Mouse (Mus musculus): ENCODE results near the gene Tns1.

The Tns1 gene

DNA sequence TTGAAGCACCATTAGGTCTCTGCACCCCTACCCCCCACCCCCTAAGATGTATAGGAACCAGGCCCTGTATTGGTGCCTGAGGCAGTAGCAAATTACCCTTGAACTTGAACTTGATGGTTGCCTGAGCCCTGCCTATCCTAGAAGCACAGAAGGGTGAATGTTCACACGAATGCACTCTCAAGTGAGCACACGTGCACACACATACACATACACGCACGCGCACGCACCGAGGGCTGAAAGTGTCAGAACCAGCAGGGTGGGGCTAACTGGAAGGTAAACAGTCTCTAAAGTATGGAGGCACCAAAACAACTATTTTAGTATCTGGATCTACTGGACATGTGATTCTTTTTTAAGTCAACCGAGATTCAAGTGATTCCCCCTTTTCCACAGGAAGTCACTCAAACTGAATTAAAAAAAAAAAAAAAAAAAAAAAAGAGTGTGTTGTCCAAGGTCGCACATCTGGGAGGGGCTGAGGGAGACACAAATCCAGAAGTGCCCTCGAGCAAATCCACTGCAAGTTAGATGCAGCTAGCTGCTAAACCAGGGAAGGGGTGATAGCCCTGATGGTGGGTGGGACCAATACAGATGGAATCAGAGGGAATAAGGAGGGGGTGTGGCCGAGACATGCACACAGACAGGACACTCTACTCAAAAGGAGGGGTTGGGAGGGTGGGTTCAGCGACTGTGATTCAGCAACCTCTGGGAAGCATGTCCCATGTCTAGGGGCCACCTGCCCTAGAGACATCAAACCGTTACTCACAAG is 96.0 kb downstream of the Tns1 start:
- TF ChIP-seq CTCF (conservative IDR thresholded peaks at IDR 0.05; ENCODE audit: low read length) = no peak
- no peak for TF ChIP-seq POU5F1 (IDR thresholded peaks at IDR 0.05; ENCODE audit: borderline replicate concordance, low read length)
- Histone ChIP-seq H3K4me3 (replicated peaks; ENCODE audit: low read length) (peak overlapping the region; percentile 17; the same call in 1 of the 2 replicates), H3K4me1 (replicated peaks; ENCODE audit: low read depth, low read length) (peaks cover 60% of the 10 kb centered on the region), H3K36me3 (ENCODE audit: insufficient read depth, low read length) (no peaks in the 10 kb centered on the region), H3K27me3 (ENCODE audit: insufficient read depth, low read length) (peaks cover 41% of the 10 kb centered on the region), H3K9me3 (ENCODE audit: low read length) (no peaks in the 10 kb centered on the region)

DNA sequence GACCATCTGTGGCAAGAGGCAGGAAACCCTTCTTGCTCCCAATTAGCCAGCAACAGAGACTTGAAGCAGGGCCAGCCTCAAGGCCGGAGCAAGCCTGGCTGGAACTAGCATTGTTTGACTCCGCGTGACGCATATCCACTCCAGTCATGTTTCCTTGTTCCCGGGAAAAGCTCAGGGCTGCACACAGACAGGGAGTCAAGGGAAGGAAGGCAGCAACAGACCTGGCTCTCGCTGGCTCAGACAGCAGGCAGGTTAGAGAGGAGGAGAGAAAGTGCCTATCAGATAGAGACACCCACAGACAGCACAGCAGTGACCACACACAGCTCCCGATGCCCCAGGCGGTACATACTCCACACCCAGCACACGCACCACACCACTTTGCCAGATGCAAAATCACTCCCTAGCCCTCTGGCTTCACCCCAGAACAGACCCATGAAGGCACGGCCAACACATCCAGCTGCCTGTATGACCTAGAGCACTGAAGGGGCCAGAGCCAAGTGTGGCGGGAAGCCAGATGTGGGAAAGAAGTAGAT is 96.6 kb downstream of the Tns1 start:
- TF ChIP-seq NANOG (IDR thresholded peaks at IDR 0.05; ENCODE audit: borderline replicate concordance, low read length) = no peak
- no peak for TF ChIP-seq CTCF (conservative IDR thresholded peaks at IDR 0.05; ENCODE audit: low read length)
- TF ChIP-seq POU5F1 (IDR thresholded peaks at IDR 0.05; ENCODE audit: borderline replicate concordance, low read length) = no peak
- H3K27me3 ChIP-seq (ENCODE audit: insufficient read depth, low read length) = peaks cover 40% of the 10 kb centered on the region
- peak overlapping the region; percentile 17; the same call in 1 of the 2 replicates for H3K4me3 ChIP-seq (replicated peaks; ENCODE audit: low read length)
- H3K9me3 ChIP-seq (ENCODE audit: low read length) = no peaks in the 10 kb centered on the region
- peaks cover 60% of the 10 kb centered on the region for H3K4me1 ChIP-seq (replicated peaks; ENCODE audit: low read depth, low read length)
- H3K36me3 ChIP-seq (ENCODE audit: insufficient read depth, low read length) = no peaks in the 10 kb centered on the region

DNA sequence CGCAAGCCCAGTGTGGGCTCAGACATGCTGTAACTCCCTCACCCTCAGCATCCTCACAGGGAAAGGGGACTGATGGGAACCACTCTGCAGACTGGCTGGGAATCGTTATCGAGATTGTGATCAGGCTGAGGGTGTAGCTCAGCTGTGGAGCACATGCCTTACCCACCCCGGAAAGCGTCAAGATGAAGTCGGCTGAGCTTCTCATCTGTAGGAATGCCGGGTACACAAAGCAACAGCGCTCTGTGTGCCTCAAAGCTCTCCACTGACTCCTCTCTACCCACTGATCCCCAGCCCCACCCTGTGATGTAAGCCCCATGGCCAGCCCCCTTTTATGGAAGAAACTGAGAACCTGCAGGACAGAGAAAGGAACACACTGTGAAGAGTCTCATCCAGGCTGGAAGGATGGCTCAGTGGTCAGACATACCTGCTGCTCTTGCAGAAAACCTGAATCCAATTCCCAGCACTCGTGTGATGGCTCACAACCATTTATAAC is 97.5 kb downstream of the Tns1 start:
- Histone ChIP-seq H3K4me1 (replicated peaks; ENCODE audit: low read depth, low read length) (peaks cover 57% of the 10 kb centered on the region), H3K4me3 (replicated peaks; ENCODE audit: low read length) (no peak overlapping the region), H3K36me3 (ENCODE audit: insufficient read depth, low read length) (no peaks in the 10 kb centered on the region), H3K9me3 (ENCODE audit: low read length) (no peaks in the 10 kb centered on the region), H3K27me3 (ENCODE audit: insufficient read depth, low read length) (peaks cover 43% of the 10 kb centered on the region)
- no peak for TF ChIP-seq POU5F1 (IDR thresholded peaks at IDR 0.05; ENCODE audit: borderline replicate concordance, low read length)
- no peak for TF ChIP-seq CTCF (conservative IDR thresholded peaks at IDR 0.05; ENCODE audit: low read length)
- no peak for TF ChIP-seq NANOG (IDR thresholded peaks at IDR 0.05; ENCODE audit: borderline replicate concordance, low read length)

DNA sequence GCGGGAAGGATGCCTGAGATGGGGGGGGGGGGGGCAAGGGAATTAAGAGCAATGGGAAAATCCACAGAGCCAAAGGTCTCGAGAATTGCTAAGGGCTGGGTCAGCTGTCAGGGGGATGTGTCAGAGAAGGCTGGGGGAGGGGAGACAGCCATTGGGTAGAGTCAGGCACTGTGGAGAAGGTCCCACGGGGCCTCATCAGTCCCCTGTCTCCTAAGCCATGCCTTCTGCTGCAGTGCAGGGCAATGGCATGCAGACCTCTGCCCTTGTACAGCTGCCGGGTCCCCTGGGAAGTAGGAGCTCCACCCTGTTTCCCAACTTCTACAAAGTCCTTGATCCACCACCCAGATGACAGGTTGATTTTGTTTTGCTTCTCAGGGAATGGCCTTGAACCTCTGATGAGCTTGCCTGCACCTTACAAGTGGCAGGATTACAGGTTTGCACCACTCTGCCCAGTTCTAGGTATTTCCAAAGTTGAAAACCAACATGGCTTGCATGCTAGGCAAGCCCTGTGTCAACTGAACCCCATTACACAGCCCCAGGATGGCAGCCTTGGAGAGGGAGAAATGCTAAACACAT is 98.5 kb downstream of the Tns1 start:
- Histone ChIP-seq H3K4me3 (replicated peaks; ENCODE audit: low read length) (no peak overlapping the region), H3K9me3 (ENCODE audit: low read length) (no peaks in the 10 kb centered on the region), H3K4me1 (replicated peaks; ENCODE audit: low read depth, low read length) (peaks cover 47% of the 10 kb centered on the region), H3K36me3 (ENCODE audit: insufficient read depth, low read length) (no peaks in the 10 kb centered on the region), H3K27me3 (ENCODE audit: insufficient read depth, low read length) (peaks cover 43% of the 10 kb centered on the region)
- TF ChIP-seq CTCF (conservative IDR thresholded peaks at IDR 0.05; ENCODE audit: low read length) (no peak), POU5F1 (IDR thresholded peaks at IDR 0.05; ENCODE audit: borderline replicate concordance, low read length) (no peak), NANOG (IDR thresholded peaks at IDR 0.05; ENCODE audit: borderline replicate concordance, low read length) (no peak)

DNA sequence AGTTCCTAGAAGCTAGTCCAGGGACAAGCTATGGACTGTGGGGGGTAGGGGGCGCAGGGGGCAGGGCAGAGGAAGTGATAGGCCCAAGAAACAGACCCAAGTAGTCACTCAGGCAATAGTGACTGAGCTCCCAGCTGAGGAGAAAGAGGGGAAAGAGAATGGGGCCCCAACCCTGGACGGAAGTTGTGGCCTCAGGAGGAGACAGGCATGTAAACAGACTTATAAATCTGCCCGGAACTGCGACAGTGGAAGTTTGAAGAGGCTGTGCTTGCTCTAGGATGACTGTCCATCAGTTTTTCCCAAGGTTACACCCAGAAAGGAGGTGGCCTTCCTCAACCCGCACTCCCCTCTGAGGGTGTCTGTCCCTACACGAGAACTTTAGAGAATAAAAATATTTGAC is 99.0 kb downstream of the Tns1 start:
- Histone ChIP-seq H3K9me3 (ENCODE audit: low read length) (no peaks in the 10 kb centered on the region), H3K4me1 (replicated peaks; ENCODE audit: low read depth, low read length) (peaks cover 42% of the 10 kb centered on the region), H3K36me3 (ENCODE audit: insufficient read depth, low read length) (no peaks in the 10 kb centered on the region), H3K27me3 (ENCODE audit: insufficient read depth, low read length) (peaks cover 43% of the 10 kb centered on the region), H3K4me3 (replicated peaks; ENCODE audit: low read length) (no peak overlapping the region)
- TF ChIP-seq NANOG (IDR thresholded peaks at IDR 0.05; ENCODE audit: borderline replicate concordance, low read length) (no peak), CTCF (conservative IDR thresholded peaks at IDR 0.05; ENCODE audit: low read length) (no peak), POU5F1 (IDR thresholded peaks at IDR 0.05; ENCODE audit: borderline replicate concordance, low read length) (no peak)

DNA sequence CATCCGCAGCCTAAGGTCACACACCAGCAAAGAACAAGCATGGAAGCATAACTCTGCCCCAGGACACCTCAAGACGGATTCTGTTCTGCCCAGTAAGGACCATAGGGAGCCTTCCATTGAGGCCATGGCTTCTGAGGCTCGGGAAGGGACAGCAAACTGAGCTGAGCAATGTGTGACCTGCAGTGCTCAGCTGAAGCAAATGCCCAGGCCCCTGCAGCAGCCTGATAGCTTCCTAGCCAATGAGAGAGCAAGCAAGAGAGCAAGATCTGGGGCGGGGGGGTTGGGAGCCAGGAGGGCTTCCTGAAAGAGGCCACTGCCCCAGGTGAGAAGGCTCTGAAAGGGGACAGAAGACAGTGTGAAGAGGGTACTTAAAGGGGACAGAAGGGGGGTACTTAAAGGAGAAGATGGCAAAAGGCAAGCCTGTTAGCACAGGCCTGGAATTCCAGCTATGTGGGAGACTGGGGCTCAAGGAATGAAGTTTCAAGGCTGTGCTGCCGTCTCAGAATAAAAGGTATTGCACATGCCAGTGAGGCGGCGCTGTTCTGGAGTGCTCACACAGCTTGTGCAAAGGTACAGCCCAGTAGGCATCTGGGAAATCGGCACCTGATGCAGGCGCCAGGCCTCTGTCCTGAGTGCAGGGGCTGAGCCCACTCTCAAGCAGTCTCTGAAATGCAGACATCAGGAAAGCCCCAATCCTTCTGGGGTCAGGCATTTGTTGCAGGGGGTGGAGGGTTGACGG is 99.6 kb downstream of the Tns1 start:
- Histone ChIP-seq H3K9me3 (ENCODE audit: low read length) (no peaks in the 10 kb centered on the region), H3K4me3 (replicated peaks; ENCODE audit: low read length) (no peak overlapping the region), H3K4me1 (replicated peaks; ENCODE audit: low read depth, low read length) (peaks cover 45% of the 10 kb centered on the region), H3K27me3 (ENCODE audit: insufficient read depth, low read length) (peaks cover 39% of the 10 kb centered on the region), H3K36me3 (ENCODE audit: insufficient read depth, low read length) (no peaks in the 10 kb centered on the region)
- TF ChIP-seq NANOG (IDR thresholded peaks at IDR 0.05; ENCODE audit: borderline replicate concordance, low read length) (no peak), CTCF (conservative IDR thresholded peaks at IDR 0.05; ENCODE audit: low read length) (no peak)

DNA sequence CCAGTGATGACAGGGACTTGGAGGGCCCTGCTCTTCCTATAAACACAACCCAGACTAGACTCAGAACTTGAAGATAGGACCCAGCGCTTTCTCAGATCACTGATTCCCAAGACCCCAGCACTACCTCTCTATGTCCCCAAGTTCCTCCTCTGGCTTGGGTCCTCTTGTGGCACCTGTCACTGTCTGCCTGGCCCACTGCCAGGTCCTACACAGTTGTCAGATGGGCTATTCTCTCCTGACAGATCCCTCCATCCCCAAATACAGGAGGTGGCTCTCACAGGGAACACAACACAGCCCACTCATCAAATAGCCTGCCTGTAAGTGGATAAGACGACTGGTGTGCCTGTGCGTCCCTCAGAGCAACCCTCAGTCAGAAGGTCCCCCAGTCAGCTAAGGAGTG is 101.3 kb downstream of the Tns1 start:
- H3K4me1 ChIP-seq (replicated peaks; ENCODE audit: low read depth, low read length) = peaks cover 30% of the 10 kb centered on the region
- H3K9me3 ChIP-seq (ENCODE audit: low read length) = no peaks in the 10 kb centered on the region
- H3K36me3 ChIP-seq (ENCODE audit: insufficient read depth, low read length) = no peaks in the 10 kb centered on the region
- TF ChIP-seq CTCF (conservative IDR thresholded peaks at IDR 0.05; ENCODE audit: low read length) (no peak), POU5F1 (IDR thresholded peaks at IDR 0.05; ENCODE audit: borderline replicate concordance, low read length) (no peak), NANOG (IDR thresholded peaks at IDR 0.05; ENCODE audit: borderline replicate concordance, low read length) (no peak)
- no peak overlapping the region for H3K4me3 ChIP-seq (replicated peaks; ENCODE audit: low read length)
- H3K27me3 ChIP-seq (ENCODE audit: insufficient read depth, low read length) = peaks cover 30% of the 10 kb centered on the region; the same call in 1 of the 2 replicates

DNA sequence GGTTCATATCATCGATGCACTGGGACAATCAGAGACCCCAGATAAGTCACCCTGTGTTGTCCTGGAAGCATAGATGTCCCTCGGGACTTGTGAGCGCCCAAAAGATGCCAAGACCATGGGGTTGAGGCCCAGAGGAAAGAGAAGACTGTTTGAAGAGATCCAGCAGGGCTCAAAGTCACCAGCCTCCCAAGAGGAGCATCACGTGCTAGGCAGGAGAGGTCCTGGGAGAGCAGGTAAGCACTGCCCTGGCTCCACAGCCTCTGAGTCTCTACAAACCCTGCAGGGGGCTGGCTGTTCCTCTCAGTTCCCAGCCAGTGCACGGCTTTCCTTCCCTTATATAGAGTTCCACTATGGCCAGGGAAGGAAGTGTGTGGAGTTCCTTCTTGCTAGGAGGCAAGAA is 101.7 kb downstream of the Tns1 start:
- Histone ChIP-seq H3K27me3 (ENCODE audit: insufficient read depth, low read length) (peaks cover 30% of the 10 kb centered on the region; the same call in 1 of the 2 replicates), H3K4me1 (replicated peaks; ENCODE audit: low read depth, low read length) (peaks cover 25% of the 10 kb centered on the region), H3K36me3 (ENCODE audit: insufficient read depth, low read length) (no peaks in the 10 kb centered on the region), H3K9me3 (ENCODE audit: low read length) (no peaks in the 10 kb centered on the region), H3K4me3 (replicated peaks; ENCODE audit: low read length) (no peak overlapping the region)
- TF ChIP-seq POU5F1 (IDR thresholded peaks at IDR 0.05; ENCODE audit: borderline replicate concordance, low read length) = no peak
- TF ChIP-seq CTCF (conservative IDR thresholded peaks at IDR 0.05; ENCODE audit: low read length) = no peak
- no peak for TF ChIP-seq NANOG (IDR thresholded peaks at IDR 0.05; ENCODE audit: borderline replicate concordance, low read length)

Data from E14TG2a.4 (cell line).